Mouse (Mus musculus) thymus, postnatal 4 days (tissue): ENCODE results near the gene Sdc1.

Experiments used
- DNase-seq: peaks from one replicate; pipeline ENCODE4 v3.0.0; 2021

The Sdc1 gene

GRCm38 (mm10) chr12:8829032-8829660 lies 58.0 kb downstream of the Sdc1 start:
- no peak for DNase-seq

- no peak for DNase-seq
Measured at GRCm38 (mm10) chr12:8829661-8830040, 58.5 kb downstream of the Sdc1 start.

GRCm38 (mm10) chr12:8830967-8831635 lies 60.0 kb downstream of the Sdc1 start:
- no peak for DNase-seq

- no peak for DNase-seq
Measured at GRCm38 (mm10) chr12:8831710-8832109, 60.6 kb downstream of the Sdc1 start.

- no peak for DNase-seq
Measured at GRCm38 (mm10) chr12:8840782-8841325, 69.7 kb downstream of the Sdc1 start.

GRCm38 (mm10) chr12:8842725-8843124 lies 71.6 kb downstream of the Sdc1 start:
- peak; percentile 50 for DNase-seq
